21 mouse cellular contexts compared by ENCODE assay signal in genomic region chr5:25114110-25114509, GRCm38 (mm10). TPM values are rescaled to one million over a fixed set of nuclear protein-coding genes. Genes with fewer than 3 reads are reported as not detected.
DNase-seq lines count a peak whose midpoint lies in the region; ATAC-seq and TF ChIP-seq lines count a peak whose summit lies in the region.
"Had no signal": no experiment of that assay in that cellular context is flagged by ENCODE, and none has a peak within 500 bp of the region (broad histone marks: within the 10 kb centered on the region; RNA-seq: fewer than 3 reads in every experiment).

No protein-coding gene starts in this region.

- H3K4me2 ChIP-seq in forebrain, embryonic 11.5 days (ENCODE audit: low read depth, low read length, severe bottlenecking), result no peak overlapping the region
- no peak overlapping the region for H3K4me2 ChIP-seq in forebrain, postnatal 0 days (ENCODE audit: low read depth)
- no peak overlapping the region for H3K4me2 ChIP-seq in intestine, embryonic 14.5 days (ENCODE audit: low read length)
- no peak overlapping the region for H3K4me2 ChIP-seq in intestine, embryonic 15.5 days (replicated peaks)
- H3K4me2 ChIP-seq: embryonic facial prominence, embryonic 13.5 days; embryonic facial prominence, embryonic 15.5 days; forebrain, embryonic 13.5 days; forebrain, embryonic 15.5 days had no signal

- no peaks in the 10 kb centered on the region for H3K9me3 ChIP-seq in forebrain, embryonic 11.5 days (ENCODE audit: control insufficient read depth, low read length)
- no peaks in the 10 kb centered on the region for H3K9me3 ChIP-seq in forebrain, postnatal 0 days (ENCODE audit: low read length)
- H3K9me3 ChIP-seq in intestine, embryonic 14.5 days (ENCODE audit: control insufficient read depth, low read length), result no peaks in the 10 kb centered on the region
- no peaks in the 10 kb centered on the region for H3K9me3 ChIP-seq in intestine, embryonic 15.5 days
- H3K9me3 ChIP-seq: embryonic facial prominence, embryonic 13.5 days; embryonic facial prominence, embryonic 15.5 days; forebrain, embryonic 10.5 days; forebrain, embryonic 13.5 days; forebrain, embryonic 15.5 days had no signal

- ATAC-seq in forebrain, embryonic 11.5 days (replicated peaks; ENCODE audit: low FRiP score), result no peak
- ATAC-seq in forebrain, postnatal 0 days, result no peak
- no peak for ATAC-seq in intestine, embryonic 14.5 days (replicated peaks; ENCODE audit: low FRiP score, low TSS enrichment, low read depth)
- no peak for ATAC-seq in intestine, embryonic 15.5 days
- ATAC-seq: forebrain, embryonic 13.5 days; forebrain, embryonic 15.5 days had no signal

- no peaks in the 10 kb centered on the region for H3K4me1 ChIP-seq in forebrain, embryonic 11.5 days (replicated peaks; ENCODE audit: control insufficient read depth, insufficient read depth, low read length)
- H3K4me1 ChIP-seq in forebrain, postnatal 0 days (ENCODE audit: insufficient read depth), result no peaks in the 10 kb centered on the region
- no peaks in the 10 kb centered on the region for H3K4me1 ChIP-seq in intestine, embryonic 14.5 days (replicated peaks; ENCODE audit: control insufficient read depth, insufficient read depth, low read length)
- no peaks in the 10 kb centered on the region for H3K4me1 ChIP-seq in intestine, embryonic 15.5 days (replicated peaks)
- H3K4me1 ChIP-seq: embryonic facial prominence, embryonic 13.5 days; embryonic facial prominence, embryonic 15.5 days; forebrain, embryonic 15.5 days had no signal

- no peak overlapping the region for H3K9ac ChIP-seq in forebrain, embryonic 11.5 days (ENCODE audit: low read length)
- no peak overlapping the region for H3K9ac ChIP-seq in forebrain, postnatal 0 days
- no peak overlapping the region for H3K9ac ChIP-seq in intestine, embryonic 14.5 days (ENCODE audit: low read length)
- no peak overlapping the region for H3K9ac ChIP-seq in intestine, embryonic 15.5 days
- H3K9ac ChIP-seq: embryonic facial prominence, embryonic 13.5 days; embryonic facial prominence, embryonic 15.5 days; forebrain, embryonic 13.5 days; forebrain, embryonic 15.5 days had no signal

- TF ChIP-seq CTCF in forebrain, postnatal 0 days (IDR thresholded peaks at IDR 0.05; ENCODE audit: low read depth), result no peak

- H3K27ac ChIP-seq in forebrain, embryonic 11.5 days (ENCODE audit: low read depth, low read length), result no peak overlapping the region
- no peak overlapping the region for H3K27ac ChIP-seq in forebrain, postnatal 0 days (ENCODE audit: low read depth, low read length)
- H3K27ac ChIP-seq in intestine, embryonic 14.5 days (ENCODE audit: low read depth), result no peak overlapping the region
- no peak overlapping the region for H3K27ac ChIP-seq in intestine, embryonic 15.5 days
- H3K27ac ChIP-seq: embryonic facial prominence, embryonic 13.5 days; embryonic facial prominence, embryonic 15.5 days; forebrain, embryonic 10.5 days; forebrain, embryonic 13.5 days; forebrain, embryonic 15.5 days had no signal

- no peaks in the 10 kb centered on the region for H3K27me3 ChIP-seq in forebrain, embryonic 11.5 days (ENCODE audit: control insufficient read depth, insufficient read depth, low read length)
- H3K27me3 ChIP-seq in forebrain, postnatal 0 days (ENCODE audit: insufficient read depth, low read length), result no peaks in the 10 kb centered on the region
- H3K27me3 ChIP-seq in intestine, embryonic 14.5 days (replicated peaks; ENCODE audit: control insufficient read depth, insufficient read depth, low read length), result no peaks in the 10 kb centered on the region
- H3K27me3 ChIP-seq in intestine, embryonic 15.5 days (replicated peaks), result no peaks in the 10 kb centered on the region
- H3K27me3 ChIP-seq: embryonic facial prominence, embryonic 13.5 days; embryonic facial prominence, embryonic 15.5 days; forebrain, embryonic 13.5 days; forebrain, embryonic 15.5 days had no signal

- no peaks in the 10 kb centered on the region for H3K36me3 ChIP-seq in forebrain, embryonic 11.5 days (ENCODE audit: control insufficient read depth, insufficient read depth, low read length)
- H3K36me3 ChIP-seq in forebrain, postnatal 0 days (ENCODE audit: insufficient read depth), result no peaks in the 10 kb centered on the region
- H3K36me3 ChIP-seq in intestine, embryonic 14.5 days (ENCODE audit: control insufficient read depth, insufficient read depth, low read length), result no peaks in the 10 kb centered on the region
- no peaks in the 10 kb centered on the region for H3K36me3 ChIP-seq in intestine, embryonic 15.5 days
- H3K36me3 ChIP-seq: embryonic facial prominence, embryonic 13.5 days; embryonic facial prominence, embryonic 15.5 days; forebrain, embryonic 10.5 days; forebrain, embryonic 15.5 days had no signal

- H3K4me3 ChIP-seq in forebrain, embryonic 11.5 days (ENCODE audit: low read depth, low read length), result no peak overlapping the region
- H3K4me3 ChIP-seq in forebrain, postnatal 0 days (ENCODE audit: low read depth, low read length), result no peak overlapping the region
- H3K4me3 ChIP-seq in intestine, embryonic 14.5 days (ENCODE audit: low read depth, low read length), result no peak overlapping the region
- H3K4me3 ChIP-seq in intestine, embryonic 15.5 days (replicated peaks), result no peak overlapping the region
- H3K4me3 ChIP-seq: embryonic facial prominence, embryonic 13.5 days; embryonic facial prominence, embryonic 15.5 days; erythroblast, embryonic 14.5 days; forebrain, embryonic 10.5 days; forebrain, embryonic 13.5 days; forebrain, embryonic 15.5 days had no signal

- peak; percentile 21 for DNase-seq in forebrain, embryonic 11.5 days (ENCODE audit: low spot score)
- no peak for DNase-seq in forebrain, postnatal 0 days
- DNase-seq in intestine, embryonic 14.5 days (ENCODE audit: low spot score), result peak; percentile 37
- DNase-seq in testis, postnatal 10 days (ENCODE audit: low spot score), result peak; percentile 31
- no peak for DNase-seq in testis, postnatal 14 days (ENCODE audit: low spot score)
- no peak for DNase-seq in cerebellum, postnatal 36 days
- DNase-seq: adrenal gland, adult 8-10 months; adrenal gland, postnatal 36 days; cerebellum, adult 11-12 months; cerebellum, adult 2 months; cerebellum, adult 9-10 months; cerebellum, postnatal 10 days; cerebellum, postnatal 25 days; embryo, embryonic 11 days had no signal

RNA-seq across cellular contexts. Expression of gene Prkag2, which starts 13.7 kb away (rescaled TPM):
- polyA plus RNA-seq in forebrain, embryonic 11.5 days (2014; fragmentation: Nextera tagmentation; extraction: Ambion mirVana), result 51.9 and 54.4 TPM in 2 replicates
- 62.4 and 72.2 TPM in 2 replicates for total RNA-seq in forebrain, postnatal 0 days (2014; rRNA removed)
- 94.9 and 112 TPM in 2 replicates for polyA plus RNA-seq in forebrain, postnatal 0 days (2015; fragmentation: Nextera tagmentation; extraction: Ambion mirVana)
- 52.1 and 54.0 TPM in 2 replicates for polyA plus RNA-seq in intestine, embryonic 14.5 days (2014; fragmentation: Nextera tagmentation; extraction: Ambion mirVana)
- polyA plus RNA-seq in intestine, embryonic 15.5 days (2015; fragmentation: Nextera tagmentation; extraction: Ambion mirVana), result 52.2 and 52.3 TPM in 2 replicates

Comparison
In these comparisons a context has a peak if more than half of its experiments do, and no peak if none do; other contexts are left out.
1. DNase-seq: peak in forebrain, embryonic 11.5 days (single experiment), intestine, embryonic 14.5 days (single experiment) and testis, postnatal 10 days (single experiment); none in forebrain, postnatal 0 days (single experiment), testis, postnatal 14 days (single experiment) and cerebellum, postnatal 36 days (0 of 2).